Mouse (Mus musculus) small intestine, adult 2 months (tissue): ENCODE results near the gene a.

Source experiments
- CTCF ChIP-seq: fragments of 200-500 bp; IDR thresholded peaks from 2 replicates; pipeline ENCODE4 v1.5.1; 2012; ENCODE audit warnings: low read depth, mild to moderate bottlenecking, control low read depth, inconsistent platforms, low read length, moderate library complexity, mixed read lengths; ENCODE audit not compliant: insufficient replicate concordance, insufficient read length; ENCODE audit errors: extremely low read depth
- POLR2A ChIP-seq: fragments of 200-500 bp; IDR thresholded peaks from 2 replicates; pipeline ENCODE4 v1.6.1; 2012; ENCODE audit warnings: low read depth, mild to moderate bottlenecking, control low read depth, inconsistent platforms, low read length, moderate library complexity

DNA sequence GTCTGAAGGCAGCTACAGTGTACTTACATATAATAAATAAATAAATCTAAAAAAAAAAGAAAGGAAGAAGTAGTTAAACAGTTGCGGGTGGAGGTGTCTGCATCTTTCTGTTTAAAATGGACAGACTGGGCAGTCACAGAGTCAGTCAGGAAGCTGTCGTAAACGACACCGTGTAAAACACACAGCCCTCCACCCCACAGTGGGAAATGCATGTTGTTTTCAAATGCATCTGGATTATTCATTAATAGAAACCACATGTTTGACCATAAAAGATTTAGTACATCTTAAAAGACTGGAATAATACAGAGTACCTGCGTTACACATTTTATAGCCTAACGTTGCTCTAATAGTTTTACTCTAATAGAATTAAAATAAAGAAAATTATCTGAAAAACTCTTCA, 135.6 kb downstream of the a start:
- TF ChIP-seq POLR2A: no peak
- TF ChIP-seq CTCF: no peak
